Mouse (Mus musculus): ENCODE measurements at regions not wholly inside any gene's neighbourhood (a gene's known extent, or its start where the extent isn't known, plus 50 kb on each side); places are given as distances from the start of the nearest gene placed in this dataset.
A peak's percentile ranks its signal among the peaks of the same experiment; 100 is the strongest.

DNA sequence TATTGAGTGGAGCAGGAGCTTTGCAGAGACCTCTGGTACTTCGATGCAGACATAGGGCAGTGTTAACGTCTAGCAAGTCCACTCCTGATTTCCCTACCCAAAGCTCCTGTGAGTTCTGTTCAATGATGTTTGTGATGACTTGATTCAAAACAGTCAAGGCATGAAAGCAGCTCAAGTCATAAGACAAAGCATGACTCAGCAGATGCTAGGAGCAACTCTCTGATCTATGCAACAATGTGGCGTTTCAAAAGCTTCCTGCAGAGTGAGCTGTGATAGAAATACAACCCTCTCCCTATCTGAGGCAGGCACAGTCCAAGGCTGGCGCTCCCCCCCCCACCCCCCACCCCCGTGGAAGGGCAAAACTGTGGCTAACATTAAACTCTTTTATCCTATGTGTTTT, 353.2 kb downstream of the Sox9 start:
- no peaks in the 10 kb centered on the region for H3K36me3 ChIP-seq
- peaks cover 18% of the 10 kb centered on the region for H3K4me1 ChIP-seq
- no peak for ATAC-seq (replicated peaks)
- no peak overlapping the region for H3K4me3 ChIP-seq
- H3K9me3 ChIP-seq: no peaks in the 10 kb centered on the region
- no peaks in the 10 kb centered on the region for H3K27me3 ChIP-seq
- WGBS: 41% methylated on average over 5 of the region's 5 CpGs
- no peak overlapping the region for H3K27ac ChIP-seq (replicated peaks)
- H3K4me2 ChIP-seq (replicated peaks): no peak overlapping the region
- no peak overlapping the region for H3K9ac ChIP-seq (replicated peaks)

DNA sequence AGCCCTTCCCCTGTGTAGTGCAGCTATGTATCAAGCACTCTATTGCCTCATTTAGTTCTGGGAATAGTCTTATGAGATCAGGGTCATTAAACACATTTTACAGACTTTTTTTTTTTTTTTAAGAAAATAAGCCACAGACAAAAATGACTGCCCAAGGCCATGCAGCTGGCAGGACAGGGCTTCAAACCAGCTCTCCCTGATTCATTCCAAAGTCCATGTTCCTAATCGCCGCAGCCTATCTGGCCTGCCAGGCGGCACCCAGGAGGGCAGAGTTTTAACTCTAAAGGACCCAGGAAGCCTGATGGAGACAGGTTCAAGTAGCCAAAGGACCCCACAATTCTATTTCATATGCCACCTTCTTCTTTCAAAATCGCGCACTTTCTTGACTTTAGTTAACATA, 356.4 kb downstream of the Sox9 start:
- 68% methylated on average over 5 of the region's 5 CpGs for WGBS
- H3K9me3 ChIP-seq: no peaks in the 10 kb centered on the region
- H3K27me3 ChIP-seq: no peaks in the 10 kb centered on the region
- ATAC-seq (replicated peaks): no peak
- peaks cover 27% of the 10 kb centered on the region for H3K4me1 ChIP-seq
- H3K36me3 ChIP-seq: no peaks in the 10 kb centered on the region
- H3K4me2 ChIP-seq (replicated peaks): no peak overlapping the region
- H3K4me3 ChIP-seq: no peak overlapping the region
- H3K9ac ChIP-seq (replicated peaks): no peak overlapping the region
- H3K27ac ChIP-seq (replicated peaks): no peak overlapping the region

DNA sequence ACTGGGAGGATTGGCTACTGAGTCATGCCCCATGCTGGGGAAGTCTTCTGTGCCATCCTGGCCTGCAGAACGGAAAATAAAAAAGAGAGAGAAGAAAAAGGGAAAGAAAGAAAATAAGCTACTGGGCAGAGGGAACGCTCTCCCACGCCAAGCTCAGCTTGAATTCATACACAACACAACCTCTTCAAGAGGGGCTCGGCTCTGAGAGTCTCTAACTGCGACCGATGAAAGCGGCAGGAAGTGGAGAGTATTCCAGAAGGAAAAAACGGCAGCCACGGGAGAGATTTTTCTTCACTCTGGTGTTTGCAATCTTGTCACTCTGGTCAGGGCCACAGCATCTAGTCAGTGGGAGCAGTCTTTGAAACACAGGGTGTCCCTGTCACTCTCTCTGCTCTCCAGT, 358.6 kb downstream of the Sox9 start:
- ATAC-seq (replicated peaks): no peak
- no peaks in the 10 kb centered on the region for H3K36me3 ChIP-seq
- H3K4me2 ChIP-seq (replicated peaks): no peak overlapping the region
- no peaks in the 10 kb centered on the region for H3K9me3 ChIP-seq
- no peaks in the 10 kb centered on the region for H3K27me3 ChIP-seq
- H3K4me3 ChIP-seq: no peak overlapping the region
- no peak overlapping the region for H3K9ac ChIP-seq (replicated peaks)
- no peak overlapping the region for H3K27ac ChIP-seq (replicated peaks)
- WGBS: 53% methylated on average over 9 of the region's 9 CpGs
- H3K4me1 ChIP-seq: peaks cover 46% of the 10 kb centered on the region

DNA sequence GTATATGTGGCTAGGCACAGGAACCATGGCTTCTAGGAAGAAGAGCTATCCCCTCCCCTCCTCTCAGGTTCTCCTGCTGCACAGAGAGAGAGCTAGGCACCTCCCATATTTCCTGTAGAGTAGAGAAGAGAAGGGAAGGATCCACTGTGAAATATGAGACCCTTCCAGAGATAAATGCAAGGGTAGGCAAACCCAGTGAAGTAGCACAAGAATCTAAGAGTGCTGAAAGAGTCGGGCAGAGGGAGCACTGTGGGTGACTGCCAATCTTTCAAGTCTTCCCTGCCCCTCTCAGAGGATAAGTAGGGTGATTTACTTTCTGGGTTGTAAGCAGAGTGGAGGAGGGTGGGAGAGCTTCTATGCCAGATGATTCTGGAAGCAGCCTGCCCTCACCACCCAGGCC, 360.8 kb downstream of the Sox9 start:
- H3K9me3 ChIP-seq: no peaks in the 10 kb centered on the region
- H3K4me1 ChIP-seq: peaks cover 56% of the 10 kb centered on the region
- H3K9ac ChIP-seq (replicated peaks): no peak overlapping the region
- no peak overlapping the region for H3K4me2 ChIP-seq (replicated peaks)
- H3K27me3 ChIP-seq: no peaks in the 10 kb centered on the region
- ATAC-seq (replicated peaks): no peak
- H3K36me3 ChIP-seq: no peaks in the 10 kb centered on the region
- no peak overlapping the region for H3K4me3 ChIP-seq
- H3K27ac ChIP-seq (replicated peaks): peak overlapping the region; percentile 82; the same call in 1 of the 2 replicates
- WGBS: 31% methylated on average over 1 of the region's 1 CpGs

DNA sequence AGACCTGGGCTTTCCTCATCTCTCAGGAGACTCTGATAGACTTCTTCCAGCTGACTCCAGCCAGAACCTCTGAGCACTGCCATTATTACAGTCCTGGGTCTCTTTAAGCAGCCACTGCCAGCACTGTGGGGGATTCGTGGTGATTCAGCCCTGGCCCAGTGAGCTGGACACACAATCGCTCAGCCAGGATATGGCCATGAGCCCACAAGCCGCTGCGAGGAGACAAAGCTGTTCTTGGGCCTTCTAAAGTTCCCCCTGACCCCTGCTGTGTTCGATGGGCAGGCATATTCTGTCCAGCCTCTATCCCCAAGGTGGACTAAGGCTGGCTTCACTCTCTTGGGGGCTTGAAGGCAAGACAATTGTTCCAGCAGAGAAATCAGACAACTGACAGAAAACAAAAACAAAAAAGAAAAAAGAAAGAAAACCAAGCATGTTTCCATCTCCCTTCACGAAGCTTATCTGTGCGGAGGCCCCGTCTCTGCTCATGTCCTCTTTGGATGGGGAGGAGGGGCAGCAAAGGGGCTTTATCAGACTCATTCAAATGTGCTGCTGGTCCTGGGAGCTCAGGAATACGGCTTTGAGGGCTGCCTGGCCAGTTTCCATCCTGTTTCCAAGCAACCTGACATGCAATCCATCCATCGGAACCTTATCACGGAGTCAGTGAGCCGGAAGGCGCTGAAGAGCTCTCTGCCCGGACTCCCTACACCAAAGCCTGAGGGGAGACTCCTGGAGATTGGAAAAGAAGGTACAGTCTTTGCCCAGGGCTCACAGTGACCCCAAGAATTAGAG, 362.0 kb downstream of the Sox9 start:
- WGBS: 8% methylated on average over 14 of the region's 14 CpGs
- Histone ChIP-seq H3K4me2 (replicated peaks) (peak overlapping the region; percentile 20), H3K27ac (replicated peaks) (peak overlapping the region; percentile 82), H3K36me3 (no peaks in the 10 kb centered on the region), H3K9me3 (no peaks in the 10 kb centered on the region), H3K4me3 (no peak overlapping the region; the same call in 1 of the 2 replicates), H3K9ac (replicated peaks) (no peak overlapping the region), H3K27me3 (no peaks in the 10 kb centered on the region), H3K4me1 (peaks cover 59% of the 10 kb centered on the region)
- peak; percentile 79 for ATAC-seq (replicated peaks)

DNA sequence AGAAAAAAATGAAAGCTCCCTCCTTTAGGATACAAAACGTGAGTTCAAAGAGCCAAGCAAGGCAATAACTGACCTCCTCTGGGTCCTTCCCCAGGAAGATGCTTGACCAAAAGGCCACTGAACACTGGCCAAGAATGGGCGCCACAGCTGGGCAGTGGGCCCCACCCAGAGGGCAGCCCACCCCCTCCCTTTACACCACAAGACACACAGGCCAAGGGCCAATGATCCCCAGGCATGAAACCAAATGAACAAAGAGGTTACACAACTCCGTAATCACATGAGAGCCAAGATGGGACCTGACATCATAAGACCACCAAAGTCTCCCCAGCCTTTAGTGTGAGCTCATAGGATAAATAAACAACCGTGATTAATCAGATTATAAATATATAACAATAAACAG, 363.7 kb downstream of the Sox9 start:
- H3K4me1 ChIP-seq: peaks cover 48% of the 10 kb centered on the region
- H3K27ac ChIP-seq (replicated peaks): no peak overlapping the region
- no peaks in the 10 kb centered on the region for H3K27me3 ChIP-seq
- H3K4me3 ChIP-seq: no peak overlapping the region
- no peak overlapping the region for H3K9ac ChIP-seq (replicated peaks)
- H3K9me3 ChIP-seq: no peaks in the 10 kb centered on the region
- no peak for ATAC-seq (replicated peaks)
- 81% methylated on average over 4 of the region's 4 CpGs for WGBS
- H3K36me3 ChIP-seq: no peaks in the 10 kb centered on the region
- no peak overlapping the region for H3K4me2 ChIP-seq (replicated peaks)

DNA sequence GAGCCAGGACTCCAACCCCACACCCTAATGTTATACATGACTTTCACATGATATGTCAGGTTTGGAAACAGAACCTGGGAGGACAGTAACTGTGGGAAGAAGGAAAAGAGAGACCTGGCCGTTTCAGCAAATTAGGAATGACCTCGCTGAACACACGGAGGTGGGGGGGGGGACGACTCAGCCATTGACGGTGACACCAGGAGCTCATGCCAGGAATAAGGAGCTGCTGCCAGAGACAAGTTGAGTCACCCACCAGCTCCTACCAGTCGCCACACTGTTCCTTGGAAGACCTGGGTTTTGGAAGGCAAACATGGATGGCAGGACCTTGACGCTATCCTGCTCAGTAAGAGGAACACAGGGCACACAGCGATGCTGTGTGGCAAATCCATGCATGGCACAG, 364.7 kb downstream of the Sox9 start:
- no peaks in the 10 kb centered on the region for H3K36me3 ChIP-seq
- H3K27me3 ChIP-seq: no peaks in the 10 kb centered on the region
- peaks cover 43% of the 10 kb centered on the region for H3K4me1 ChIP-seq
- H3K9me3 ChIP-seq: no peaks in the 10 kb centered on the region
- no peak for ATAC-seq (replicated peaks)
- 84% methylated on average over 8 of the region's 8 CpGs for WGBS
- no peak overlapping the region for H3K4me3 ChIP-seq
- H3K9ac ChIP-seq (replicated peaks): no peak overlapping the region
- no peak overlapping the region for H3K4me2 ChIP-seq (replicated peaks)
- no peak overlapping the region for H3K27ac ChIP-seq (replicated peaks)

DNA sequence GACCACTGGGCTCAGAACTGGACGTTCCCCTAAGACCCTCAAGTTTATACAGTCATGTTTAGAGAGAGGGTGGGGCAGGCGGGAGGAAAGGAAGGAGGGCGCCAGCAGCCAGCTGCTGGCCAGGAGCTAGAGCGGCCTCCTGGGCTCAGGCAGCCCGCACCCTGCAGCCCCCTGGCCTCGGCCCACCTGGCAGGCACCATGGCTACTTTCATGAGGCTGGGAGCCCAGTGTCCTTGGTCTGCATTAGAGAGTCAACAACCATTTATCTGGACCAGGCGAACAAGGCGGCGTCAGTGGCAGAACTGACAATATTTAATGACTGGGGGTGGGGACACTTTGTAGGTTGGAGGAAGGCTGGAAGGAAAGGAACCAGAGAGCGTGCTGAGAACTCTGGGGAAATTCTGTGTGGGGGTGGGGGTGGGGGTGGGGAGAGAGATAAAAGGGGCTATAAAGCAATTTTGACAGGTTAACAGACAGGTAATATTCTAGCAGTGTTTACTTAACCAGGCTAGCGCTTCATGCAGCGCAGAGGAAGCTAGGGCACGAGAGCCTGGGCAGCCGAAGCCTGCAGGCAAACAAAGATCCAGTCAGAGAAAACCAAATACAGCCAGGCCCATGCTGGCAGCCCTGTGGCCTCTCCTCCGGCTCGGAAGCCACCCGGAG, 365.6 kb downstream of the Sox9 start:
- Histone ChIP-seq H3K4me1 (peaks cover 42% of the 10 kb centered on the region), H3K9ac (replicated peaks) (no peak overlapping the region), H3K4me2 (replicated peaks) (no peak overlapping the region), H3K27me3 (no peaks in the 10 kb centered on the region), H3K36me3 (no peaks in the 10 kb centered on the region), H3K4me3 (no peak overlapping the region), H3K27ac (replicated peaks) (no peak overlapping the region), H3K9me3 (no peaks in the 10 kb centered on the region)
- 76% methylated on average over 17 of the region's 17 CpGs for WGBS
- ATAC-seq (replicated peaks): no peak

DNA sequence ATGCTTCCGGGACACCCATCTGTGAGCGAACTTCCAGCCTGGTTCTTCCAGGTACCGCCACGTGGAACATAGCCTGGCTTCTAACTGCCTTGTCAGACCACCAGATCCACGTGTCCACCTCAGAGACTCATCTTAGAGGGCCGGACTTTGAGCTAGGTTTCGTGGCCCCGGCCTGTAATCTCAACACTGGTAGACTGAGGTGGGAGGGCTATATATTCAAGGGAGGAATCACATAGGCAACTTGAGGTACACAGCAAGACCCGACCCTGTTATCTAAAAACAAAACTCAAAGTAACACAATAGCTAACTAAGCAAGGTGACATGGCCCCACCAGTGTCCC, 366.1 kb downstream of the Sox9 start:
- H3K9ac ChIP-seq (replicated peaks): no peak overlapping the region
- no peaks in the 10 kb centered on the region for H3K9me3 ChIP-seq
- no peaks in the 10 kb centered on the region for H3K36me3 ChIP-seq
- H3K27ac ChIP-seq (replicated peaks): no peak overlapping the region
- 88% methylated on average over 9 of the region's 9 CpGs for WGBS
- no peak overlapping the region for H3K4me3 ChIP-seq
- no peak for ATAC-seq (replicated peaks)
- H3K4me1 ChIP-seq: peaks cover 37% of the 10 kb centered on the region
- H3K27me3 ChIP-seq: no peaks in the 10 kb centered on the region
- no peak overlapping the region for H3K4me2 ChIP-seq (replicated peaks)

DNA sequence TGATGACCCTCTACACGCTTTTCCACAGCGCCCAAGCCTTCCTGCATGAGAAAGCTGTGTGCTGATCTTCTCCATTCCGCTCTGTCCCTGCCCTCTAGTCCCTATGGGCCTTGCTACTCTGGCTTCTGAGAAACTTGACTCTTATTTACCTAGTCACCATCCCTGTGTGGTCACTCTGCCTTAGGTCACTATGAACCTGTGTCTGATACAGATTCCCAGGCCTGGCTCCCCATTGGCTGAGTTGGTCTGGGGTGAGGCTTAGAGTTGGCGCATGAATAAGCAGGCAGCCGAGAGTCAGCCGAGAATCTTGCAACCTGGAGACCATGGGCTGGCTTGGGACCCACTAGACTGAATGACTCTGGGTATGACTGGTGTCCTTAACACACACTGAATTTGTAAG, 373.5 kb downstream of the Sox9 start:
- no peak overlapping the region for H3K27ac ChIP-seq (replicated peaks)
- no peaks in the 10 kb centered on the region for H3K36me3 ChIP-seq
- no peak overlapping the region for H3K4me3 ChIP-seq
- peaks cover 11% of the 10 kb centered on the region; the same call in 1 of the 2 replicates for H3K4me1 ChIP-seq
- no peaks in the 10 kb centered on the region for H3K27me3 ChIP-seq
- H3K9ac ChIP-seq (replicated peaks): no peak overlapping the region
- no peak overlapping the region for H3K4me2 ChIP-seq (replicated peaks)
- ATAC-seq (replicated peaks): no peak
- WGBS: 90% methylated on average over 6 of the region's 6 CpGs
- no peaks in the 10 kb centered on the region for H3K9me3 ChIP-seq

DNA sequence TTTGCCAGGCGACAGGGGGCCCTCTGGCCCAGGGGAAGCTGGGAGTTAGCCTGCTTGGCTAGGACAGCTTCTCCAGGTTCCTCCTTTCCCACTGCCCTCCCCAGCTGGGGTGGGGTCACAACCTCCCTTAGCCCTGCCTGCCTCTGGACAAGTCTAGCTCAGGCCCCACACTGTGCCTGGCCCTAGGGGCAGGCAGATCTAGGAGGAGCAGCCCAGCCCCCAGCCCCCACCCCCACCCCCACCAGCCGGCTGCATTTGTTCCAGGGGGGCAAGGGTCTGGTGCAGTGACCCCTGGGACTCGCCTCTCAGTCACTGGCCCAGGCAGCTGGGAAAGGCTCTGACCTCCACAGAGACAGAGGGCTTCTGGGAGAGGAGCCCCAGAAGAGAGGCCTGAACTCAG, 381.9 kb downstream of the Sox9 start:
- Histone ChIP-seq H3K9ac (replicated peaks) (no peak overlapping the region), H3K4me2 (replicated peaks) (no peak overlapping the region), H3K9me3 (no peaks in the 10 kb centered on the region), H3K4me3 (no peak overlapping the region), H3K4me1 (peaks cover 47% of the 10 kb centered on the region), H3K27ac (replicated peaks) (no peak overlapping the region), H3K27me3 (no peaks in the 10 kb centered on the region), H3K36me3 (no peaks in the 10 kb centered on the region)
- 34% methylated on average over 3 of the region's 3 CpGs for WGBS
- no peak for ATAC-seq (replicated peaks)

DNA sequence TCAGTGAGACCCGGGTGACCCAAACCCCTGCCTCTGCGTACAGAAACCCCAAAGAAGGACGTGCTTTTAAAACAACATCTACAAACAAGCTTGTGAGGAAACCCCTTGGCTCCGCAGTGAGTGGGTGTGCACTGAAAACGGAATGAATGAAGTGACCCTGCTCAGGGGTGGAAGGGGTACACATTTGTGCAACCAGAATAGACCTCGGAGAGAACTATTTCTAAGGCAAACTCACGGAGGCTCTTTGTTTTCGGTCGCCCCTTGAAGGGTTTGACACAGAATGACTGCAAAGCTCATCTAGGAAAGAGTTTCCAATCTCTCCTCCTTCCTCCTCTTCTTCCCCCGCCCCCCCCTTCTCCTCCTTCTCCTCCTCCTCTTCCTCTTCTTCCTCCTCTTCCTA, 382.5 kb downstream of the Sox9 start:
- Histone ChIP-seq H3K27me3 (no peaks in the 10 kb centered on the region), H3K9ac (replicated peaks) (no peak overlapping the region), H3K4me2 (replicated peaks) (peak overlapping the region; percentile 73), H3K4me3 (peak overlapping the region; percentile 38), H3K36me3 (no peaks in the 10 kb centered on the region), H3K9me3 (no peaks in the 10 kb centered on the region), H3K4me1 (peaks cover 45% of the 10 kb centered on the region), H3K27ac (replicated peaks) (0 out of 2 replicates have a peak overlapping the region, but pooled peaks have one; percentile 46)
- ATAC-seq (replicated peaks): no peak
- 6% methylated on average over 9 of the region's 10 CpGs for WGBS

All from forebrain, embryonic 15.5 days (tissue).